Mouse (Mus musculus): ENCODE measurements around the gene Vapb. TPM values are rescaled to one million over a fixed set of nuclear protein-coding genes. Genes with fewer than 3 reads are reported as not detected.
A peak's percentile ranks its signal among the peaks of the same experiment; 100 is the strongest.
"Not testable (repeated sequence)": the region's sequence is repeated elsewhere in the genome, so short reads cannot be mapped to it uniquely, and the experiment has no call there.

Gene Vapb
- total and polyA plus RNA-seq, 2 experiments from 2014 or later = 15.8 to 34.1 TPM

- Histone ChIP-seq H3K4me3 (ENCODE audit: low read length) (no peak overlapping the region), H3K4me1 (ENCODE audit: insufficient read depth, low read length) (no peaks in the 10 kb centered on the region), H3K27ac (peak overlapping the region; percentile 32; the same call in 1 of the 2 replicates), H3K9me3 (ENCODE audit: low read length) (no peaks in the 10 kb centered on the region), H3K4me2 (ENCODE audit: low read depth, low read length) (no peak overlapping the region), H3K36me3 (ENCODE audit: insufficient read depth, low read length) (peaks cover 29% of the 10 kb centered on the region), H3K27me3 (ENCODE audit: insufficient read depth, low read length) (no peaks in the 10 kb centered on the region), H3K9ac (replicated peaks; ENCODE audit: low read length) (no peak overlapping the region)
- no peak for TF ChIP-seq CTCF (IDR thresholded peaks at IDR 0.05; ENCODE audit: low read depth)
- no peak for ATAC-seq
- 84% methylated on average over 12 of the region's 12 CpGs for WGBS
- DNase-seq (ENCODE audit: low spot score) = no peak
These were observed 34.5 kb upstream of the Vapb start for GRCm38 (mm10) chr2:173702867-173703237.

DNA sequence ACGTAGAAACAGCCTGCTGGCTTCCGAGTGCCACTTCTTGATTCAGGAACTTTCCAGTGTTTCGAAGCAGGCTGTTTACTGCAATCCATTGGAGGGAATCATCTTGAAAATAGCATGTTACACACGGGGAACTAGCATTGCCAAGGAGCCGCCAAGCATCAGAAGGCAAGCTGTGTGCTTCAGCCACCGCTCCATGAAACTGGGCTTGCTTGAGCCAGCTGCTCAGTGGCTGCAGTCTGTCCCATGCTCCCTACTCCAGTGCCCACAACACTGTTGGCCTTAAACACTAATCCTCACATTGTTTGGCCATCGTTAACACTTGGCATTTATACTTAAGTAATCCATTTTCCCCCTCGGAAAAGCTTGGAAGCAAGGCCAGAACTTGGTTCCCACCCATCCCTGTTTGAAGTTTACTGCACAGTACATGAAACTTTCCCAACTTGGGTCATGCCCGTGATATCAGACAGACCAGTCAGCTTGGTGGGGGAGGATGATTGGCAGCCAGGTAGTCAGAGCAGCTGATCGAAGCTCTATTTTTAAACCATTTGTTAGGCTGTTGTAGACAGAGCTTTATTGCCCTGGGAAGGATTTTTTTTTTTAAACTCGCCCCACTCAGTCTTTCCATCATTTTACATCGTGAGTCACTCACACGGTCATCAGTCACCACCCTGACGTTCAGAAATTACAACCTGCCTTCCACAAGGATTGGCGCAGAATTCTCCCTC is 31.3 kb upstream of the Vapb start:
- no peaks in the 10 kb centered on the region for H3K9me3 ChIP-seq (ENCODE audit: low read length)
- peaks cover 7% of the 10 kb centered on the region; the same call in 1 of the 2 replicates for H3K36me3 ChIP-seq (ENCODE audit: insufficient read depth, low read length)
- ATAC-seq (0 out of 2 replicates have a peak, but pooled peaks have one; percentile 48), DNase-seq (ENCODE audit: low spot score) (peak; percentile 37)
- no peaks in the 10 kb centered on the region for H3K4me1 ChIP-seq (ENCODE audit: insufficient read depth, low read length)
- no peaks in the 10 kb centered on the region for H3K27me3 ChIP-seq (ENCODE audit: insufficient read depth, low read length)
- WGBS = 65% methylated on average over 15 of the region's 15 CpGs
- no peak overlapping the region for H3K4me2 ChIP-seq (ENCODE audit: low read depth, low read length)
- TF ChIP-seq CTCF (IDR thresholded peaks at IDR 0.05; ENCODE audit: low read depth) = no peak
- no peak overlapping the region for H3K27ac ChIP-seq
- no peak overlapping the region for H3K9ac ChIP-seq (replicated peaks; ENCODE audit: low read length)
- H3K4me3 ChIP-seq (ENCODE audit: low read length) = no peak overlapping the region

- not testable (repeated sequence) for DNase-seq (ENCODE audit: low spot score); H3K36me3 ChIP-seq (ENCODE audit: insufficient read depth, low read length); ATAC-seq
These were observed 29.7 kb upstream of the Vapb start for GRCm38 (mm10) chr2:173707626-173708025.

DNA sequence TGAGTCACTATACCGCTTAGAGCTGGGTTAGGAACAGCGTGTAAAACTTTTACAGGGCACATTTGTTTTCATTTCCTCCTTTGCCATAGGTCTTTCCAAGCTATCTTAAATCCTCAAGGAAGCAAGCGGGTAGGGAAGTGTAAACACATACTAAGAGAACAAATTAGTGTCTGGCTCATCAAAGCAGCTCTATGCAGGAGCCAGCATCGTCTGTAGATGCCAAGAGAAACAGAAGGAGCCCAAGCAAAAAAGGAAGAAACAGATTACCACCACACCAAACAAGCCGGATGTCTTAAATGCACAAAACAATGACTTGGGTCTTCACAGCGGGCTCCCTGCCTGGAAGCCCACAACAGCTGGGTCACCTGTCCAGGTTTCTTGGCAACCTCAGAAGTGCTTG is 27.1 kb upstream of the Vapb start:
- no peaks in the 10 kb centered on the region for H3K4me1 ChIP-seq (ENCODE audit: insufficient read depth, low read length)
- no peak for ATAC-seq
- no peak for TF ChIP-seq CTCF (IDR thresholded peaks at IDR 0.05; ENCODE audit: low read depth)
- H3K27me3 ChIP-seq (ENCODE audit: insufficient read depth, low read length) = no peaks in the 10 kb centered on the region
- H3K36me3 ChIP-seq (ENCODE audit: insufficient read depth, low read length) = no peaks in the 10 kb centered on the region
- 61% methylated on average over 6 of the region's 6 CpGs for WGBS
- no peak overlapping the region for H3K27ac ChIP-seq
- H3K4me3 ChIP-seq (ENCODE audit: low read length) = no peak overlapping the region
- H3K4me2 ChIP-seq (ENCODE audit: low read depth, low read length) = no peak overlapping the region
- peak; percentile 18 for DNase-seq (ENCODE audit: low spot score)
- H3K9ac ChIP-seq (replicated peaks; ENCODE audit: low read length) = no peak overlapping the region
- H3K9me3 ChIP-seq (ENCODE audit: low read length) = no peaks in the 10 kb centered on the region

More at GRCm38 (mm10) chr2:173707626-173708025, 29.7 kb upstream of the Vapb start:
- not testable (repeated sequence) for H3K4me3 ChIP-seq (ENCODE audit: low read length); H3K9me3 ChIP-seq (ENCODE audit: low read length); H3K4me2 ChIP-seq (ENCODE audit: low read depth, low read length); H3K4me1 ChIP-seq (ENCODE audit: insufficient read depth, low read length); H3K27ac ChIP-seq; H3K9ac ChIP-seq (replicated peaks; ENCODE audit: low read length); H3K27me3 ChIP-seq (ENCODE audit: insufficient read depth, low read length)

DNA sequence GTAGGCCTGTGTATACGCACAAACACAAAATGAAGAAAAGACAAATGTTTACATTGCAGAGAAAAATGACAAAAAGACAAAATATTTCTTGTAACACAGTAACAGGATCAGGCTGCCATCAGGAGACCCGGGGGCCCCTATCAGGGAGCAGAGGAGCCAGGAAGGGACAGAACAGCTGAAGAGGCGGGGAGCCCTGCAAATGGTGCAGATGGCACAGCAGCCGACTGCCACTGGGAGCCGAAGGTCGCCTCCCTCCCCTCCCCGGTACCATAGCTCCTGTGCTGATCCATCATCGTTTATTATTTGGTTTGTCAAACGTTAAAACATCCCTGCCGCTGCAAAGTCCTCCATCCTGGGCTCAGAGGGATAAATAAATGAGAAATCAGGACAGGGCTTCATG is 24.7 kb upstream of the Vapb start:
- TF ChIP-seq CTCF (IDR thresholded peaks at IDR 0.05; ENCODE audit: low read depth) = no peak
- 39% methylated on average over 10 of the region's 10 CpGs for WGBS
- H3K4me1 ChIP-seq (ENCODE audit: insufficient read depth, low read length) = no peaks in the 10 kb centered on the region
- ATAC-seq (no peak), DNase-seq (ENCODE audit: low spot score) (peak; percentile 23)
- no peaks in the 10 kb centered on the region for H3K9me3 ChIP-seq (ENCODE audit: low read length)
- no peak overlapping the region for H3K27ac ChIP-seq
- H3K4me2 ChIP-seq (ENCODE audit: low read depth, low read length) = no peak overlapping the region
- no peaks in the 10 kb centered on the region for H3K27me3 ChIP-seq (ENCODE audit: insufficient read depth, low read length)
- H3K36me3 ChIP-seq (ENCODE audit: insufficient read depth, low read length) = no peaks in the 10 kb centered on the region
- no peak overlapping the region for H3K4me3 ChIP-seq (ENCODE audit: low read length)
- no peak overlapping the region for H3K9ac ChIP-seq (replicated peaks; ENCODE audit: low read length)

- Histone ChIP-seq H3K4me1 (ENCODE audit: insufficient read depth, low read length) (no peaks in the 10 kb centered on the region), H3K36me3 (ENCODE audit: insufficient read depth, low read length) (no peaks in the 10 kb centered on the region), H3K4me2 (ENCODE audit: low read depth, low read length) (no peak overlapping the region), H3K27ac (no peak overlapping the region), H3K4me3 (ENCODE audit: low read length) (no peak overlapping the region), H3K27me3 (ENCODE audit: insufficient read depth, low read length) (no peaks in the 10 kb centered on the region), H3K9ac (replicated peaks; ENCODE audit: low read length) (no peak overlapping the region), H3K9me3 (ENCODE audit: low read length) (no peaks in the 10 kb centered on the region)
- 71% methylated on average over 4 of the region's 4 CpGs for WGBS
- DNase-seq (ENCODE audit: low spot score) = no peak
- TF ChIP-seq CTCF (IDR thresholded peaks at IDR 0.05; ENCODE audit: low read depth) = no peak
- no peak for ATAC-seq
These were observed 24.1 kb upstream of the Vapb start for GRCm38 (mm10) chr2:173713241-173713640.

- Histone ChIP-seq H3K27me3 (ENCODE audit: insufficient read depth, low read length) (no peaks in the 10 kb centered on the region), H3K36me3 (ENCODE audit: insufficient read depth, low read length) (no peaks in the 10 kb centered on the region), H3K4me1 (ENCODE audit: insufficient read depth, low read length) (no peaks in the 10 kb centered on the region), H3K9me3 (ENCODE audit: low read length) (no peaks in the 10 kb centered on the region), H3K4me3 (ENCODE audit: low read length) (no peak overlapping the region), H3K4me2 (ENCODE audit: low read depth, low read length) (no peak overlapping the region), H3K27ac (no peak overlapping the region), H3K9ac (replicated peaks; ENCODE audit: low read length) (no peak overlapping the region)
- 41% methylated on average over 8 of the region's 8 CpGs for WGBS
- 0 out of 2 replicates have a peak, but pooled peaks have one; percentile 14 for ATAC-seq
- TF ChIP-seq CTCF (IDR thresholded peaks at IDR 0.05; ENCODE audit: low read depth) = no peak
- no peak for DNase-seq (ENCODE audit: low spot score)
These were observed 22.6 kb upstream of the Vapb start for GRCm38 (mm10) chr2:173714620-173715218.
